Mouse (Mus musculus): ENCODE measurements at regions not wholly inside any gene's neighbourhood (a gene's known extent, or its start where the extent isn't known, plus 50 kb on each side); places are given as distances from the start of the nearest gene placed in this dataset.

GRCm38 (mm10) chr3:101515566-101515965 lies 88.9 kb downstream of the Atp1a1 start:
- ATAC-seq: no peak

DNA sequence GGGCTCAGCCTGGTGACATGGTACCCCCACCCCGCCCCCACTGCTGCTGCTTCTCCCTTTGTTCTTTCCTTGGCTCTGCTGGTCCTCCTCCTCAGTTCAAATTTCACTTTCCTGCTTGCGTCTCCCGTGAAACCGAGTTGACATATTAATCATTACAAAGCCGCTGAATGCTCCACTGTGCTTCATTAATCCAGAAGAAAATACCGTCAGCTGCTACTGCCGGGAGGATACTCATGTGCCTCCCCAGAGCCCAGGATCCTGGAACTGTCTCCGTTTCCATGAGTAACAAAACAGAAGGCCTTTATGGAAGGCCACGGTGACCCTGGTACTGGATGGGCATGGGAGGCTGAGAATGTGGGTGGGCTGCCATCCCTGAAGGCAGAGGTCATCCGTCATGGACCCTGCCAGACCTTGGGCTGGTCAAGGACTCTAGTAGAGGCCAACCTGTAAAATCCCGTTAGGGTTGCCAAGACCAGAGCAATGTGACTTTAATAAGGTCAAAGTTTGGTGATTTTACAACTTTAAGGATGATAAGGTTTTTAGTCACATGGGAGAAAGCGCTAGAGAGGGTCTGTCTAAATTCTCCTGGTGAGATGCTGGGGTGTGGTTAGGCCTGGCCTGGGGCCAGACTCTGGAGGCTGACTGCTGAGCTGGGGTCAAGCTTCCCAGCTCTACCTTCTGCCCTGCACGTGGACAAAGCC lies 90.7 kb downstream of the Atp1a1 start:
- no peak for TF ChIP-seq CTCF (IDR thresholded peaks at IDR 0.05)
- H3K27me3 ChIP-seq: no peaks in the 10 kb centered on the region
- DNase-seq (ENCODE audit: low read depth, low spot score) (peak; percentile 100), ATAC-seq (peak; percentile 46)
- in situ Hi-C loops (cut with MboI; ENCODE audit: low pct_unique_long_range_greater_than_20kb): no loop called here
- ChIA-PET CTCF (interaction anchor here (1.0 to 19.3 kb wide), 10 partner anchors 9 to 298 kb away, joined by 3 to 220 read pairs (median 6); no protein-coding TSS in a partner anchor), POLR2A (interaction anchor here (0.9 to 18.3 kb wide), 11 partner anchors 9 to 86 kb away, joined by 3 to 287 read pairs (median 4); partner anchors contain the start of gene Atp1a1)

More at GRCm38 (mm10) chr3:101515566-101515965, 88.9 kb downstream of the Atp1a1 start:
- in situ Hi-C loops (cut with MboI; ENCODE audit: low pct_unique_long_range_greater_than_20kb): loop anchor here (5.0 kb wide), 2 partner anchors 57 to 177 kb away; no protein-coding TSS in a partner anchor
- DNase-seq (ENCODE audit: low read depth, low spot score): no peak
- ChIA-PET POLR2A (interaction anchor here (0.9 to 18.3 kb wide), 7 partner anchors 9 to 129 kb away, joined by 3 to 287 read pairs (median 7); partner anchors contain the start of gene Atp1a1), CTCF (interaction anchor here (1.0 to 19.3 kb wide), 12 partner anchors 10 to 290 kb away, joined by 3 to 220 read pairs (median 8); no protein-coding TSS in a partner anchor)
- TF ChIP-seq CTCF (IDR thresholded peaks at IDR 0.05): no peak
- no peaks in the 10 kb centered on the region for H3K27me3 ChIP-seq

Data from Patski (cell line).